Mouse (Mus musculus) embryo, embryonic 11.5 days (tissue): ENCODE measurements around the gene Olfr71.

ENCODE experiments used
- DNase-seq: peaks from one replicate; pipeline ENCODE4 v3.0.0-alpha.2; 2012; ENCODE audit warnings: low read depth, low spot score

The Olfr71 gene

GRCm38 (mm10) chr4:43713652-43714219, 3.7 kb upstream of the Olfr71 start:
- no peak for DNase-seq

- DNase-seq, result peak; percentile 59
Observed at GRCm38 (mm10) chr4:43711821-43712220, 1.8 kb upstream of the Olfr71 start.

- DNase-seq, result no peak
Observed at GRCm38 (mm10) chr4:43705991-43706390, 4.1 kb downstream of the Olfr71 start.

- no peak for DNase-seq
Observed at GRCm38 (mm10) chr4:43703851-43704250, 6.2 kb downstream of the Olfr71 start.

GRCm38 (mm10) chr4:43703439-43703838, 6.6 kb downstream of the Olfr71 start:
- DNase-seq, result no peak

GRCm38 (mm10) chr4:43700707-43701106, 9.3 kb downstream of the Olfr71 start, which contains the start of gene Olfr70:
Gene Olfr70 (minus strand): TSS chr4:43700807.
- no peak for DNase-seq

- no peak for DNase-seq
Observed at GRCm38 (mm10) chr4:43696561-43696960, 13.5 kb downstream of the Olfr71 start.

- no peak for DNase-seq
Observed at GRCm38 (mm10) chr4:43695249-43695671, 14.8 kb downstream of the Olfr71 start.

- no peak for DNase-seq
Observed at GRCm38 (mm10) chr4:43694439-43695248, 15.4 kb downstream of the Olfr71 start.

GRCm38 (mm10) chr4:43693806-43694241, 16.2 kb downstream of the Olfr71 start:
- DNase-seq, result no peak

- DNase-seq, result no peak
Observed at GRCm38 (mm10) chr4:43691026-43691425, 19.0 kb downstream of the Olfr71 start.

GRCm38 (mm10) chr4:43690021-43690420, 20.0 kb downstream of the Olfr71 start:
- no peak for DNase-seq

GRCm38 (mm10) chr4:43679416-43680043, 30.5 kb downstream of the Olfr71 start:
- DNase-seq, result no peak

- no peak for DNase-seq
Observed at GRCm38 (mm10) chr4:43678541-43678940, 31.5 kb downstream of the Olfr71 start.

- DNase-seq, result no peak
Observed at GRCm38 (mm10) chr4:43675608-43676007, 34.4 kb downstream of the Olfr71 start.

GRCm38 (mm10) chr4:43674974-43675373, 35.1 kb downstream of the Olfr71 start:
- DNase-seq, result no peak

GRCm38 (mm10) chr4:43673703-43674102, 36.4 kb downstream of the Olfr71 start:
- DNase-seq, result no peak

GRCm38 (mm10) chr4:43672070-43672469, 38.0 kb downstream of the Olfr71 start:
- DNase-seq, result peak; percentile 81

- DNase-seq, result peak; percentile 38
Observed at GRCm38 (mm10) chr4:43669428-43669794, 40.6 kb downstream of the Olfr71 start.

GRCm38 (mm10) chr4:43668782-43669427, 41.1 kb downstream of the Olfr71 start, which contains the start of the genes Tmem8b and Fam221b:
Gene Tmem8b (plus strand): TSS chr4:43668971.
Gene Fam221b (minus strand): TSS chr4:43669145.
- DNase-seq, result peak; percentile 78

GRCm38 (mm10) chr4:43666412-43666811, 43.6 kb downstream of the Olfr71 start:
- no peak for DNase-seq

- DNase-seq, result no peak
Observed at GRCm38 (mm10) chr4:43657146-43657545, 52.9 kb downstream of the Olfr71 start.
